Mouse (Mus musculus) layer of hippocampus, adult 9-10 months (tissue): ENCODE measurements around the gene Mmp12.
"Not testable (repeated sequence)": the region's sequence is repeated elsewhere in the genome, so short reads cannot be mapped to it uniquely, and the experiment has no call there.

Experiments used
- DNase-seq: peaks from one replicate; pipeline ENCODE4 v3.0.0; 2022; ENCODE audit warnings: low spot score

Gene Mmp12

DNA sequence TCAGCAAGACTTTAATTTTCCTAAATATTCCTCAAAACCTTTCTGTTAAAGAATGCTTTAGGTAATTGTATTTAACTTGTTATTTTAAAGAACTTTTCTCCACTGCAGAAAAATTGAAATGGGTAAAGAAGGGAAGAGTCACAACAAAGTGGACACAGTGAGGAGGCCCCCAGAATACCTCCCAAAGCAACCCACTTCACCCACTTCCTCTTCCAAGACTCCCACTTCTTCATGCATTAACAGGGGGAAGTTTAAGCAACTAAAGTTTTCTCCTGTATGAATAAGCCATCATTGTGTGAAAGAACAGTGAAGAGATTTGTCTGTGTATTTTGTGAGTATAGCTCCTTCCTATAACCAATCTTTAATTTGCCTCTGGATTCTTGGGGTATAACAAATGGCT, at the start of gene Mmp12:
TSS of gene Mmp12 (plus strand) at position 275 of the 400 bp plus-strand sequence.
- DNase-seq: no peak

DNA sequence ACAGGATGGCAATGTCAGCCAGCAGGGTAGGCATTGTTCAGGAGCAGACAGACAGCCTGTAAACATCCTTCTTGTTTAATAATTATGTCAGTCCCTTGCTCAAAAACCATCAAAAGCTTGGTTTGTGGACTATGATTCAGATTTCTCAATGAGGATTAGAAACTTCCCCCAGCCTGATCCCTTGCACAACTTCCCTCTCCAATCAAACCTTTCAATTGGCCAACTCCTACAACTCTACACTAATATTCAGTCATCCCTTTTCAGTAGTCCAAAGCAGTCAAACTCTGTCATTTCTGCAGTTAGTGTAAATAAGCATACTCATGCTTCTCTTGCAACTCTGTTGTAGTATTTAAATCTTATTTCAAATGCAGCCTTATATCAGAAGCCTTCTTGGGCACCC, 12.3 kb upstream of the Mmp12 start:
- no peak for DNase-seq

DNA sequence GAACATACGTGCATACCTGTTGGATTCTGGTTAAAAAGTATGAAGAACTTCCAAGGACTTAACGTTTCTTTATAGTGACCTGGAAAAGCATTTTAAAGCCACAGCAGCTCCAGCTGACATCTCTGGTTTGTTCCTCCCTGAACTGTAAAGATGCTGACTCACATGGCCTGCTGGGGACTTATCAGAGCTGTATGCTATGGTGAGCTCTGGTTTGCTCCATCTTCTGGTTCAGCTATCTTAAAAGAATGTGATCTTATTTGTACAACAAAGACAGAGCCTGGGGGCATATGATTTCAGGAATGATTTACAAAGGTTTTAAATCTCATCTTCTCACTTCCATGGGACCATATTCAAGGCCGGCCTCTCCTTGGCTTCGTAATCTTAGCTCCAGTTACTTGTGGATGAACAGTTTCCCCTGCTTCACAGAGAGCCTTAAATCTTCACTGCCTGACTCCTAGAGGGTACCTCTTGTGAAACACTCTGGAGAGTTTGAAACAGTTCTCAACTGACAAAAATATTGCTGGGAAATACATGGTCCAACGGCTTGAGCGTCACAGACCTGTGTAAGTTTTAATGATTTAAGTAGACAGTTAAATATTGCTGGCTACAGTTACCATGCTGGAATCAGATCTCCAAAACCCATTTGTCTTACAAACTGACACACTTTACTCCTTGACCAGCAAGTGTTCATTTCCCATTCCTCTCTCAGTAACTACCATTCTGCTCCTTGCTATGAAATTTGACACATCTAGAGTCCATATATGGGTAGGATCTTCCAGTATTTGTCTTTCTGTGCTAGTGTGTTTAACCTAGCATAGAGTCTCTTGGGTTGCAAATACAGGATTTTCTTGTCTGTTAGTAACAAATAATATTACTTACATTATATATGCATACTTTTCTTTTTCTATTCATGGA, 8.2 kb upstream of the Mmp12 start:
- no peak for DNase-seq

DNA sequence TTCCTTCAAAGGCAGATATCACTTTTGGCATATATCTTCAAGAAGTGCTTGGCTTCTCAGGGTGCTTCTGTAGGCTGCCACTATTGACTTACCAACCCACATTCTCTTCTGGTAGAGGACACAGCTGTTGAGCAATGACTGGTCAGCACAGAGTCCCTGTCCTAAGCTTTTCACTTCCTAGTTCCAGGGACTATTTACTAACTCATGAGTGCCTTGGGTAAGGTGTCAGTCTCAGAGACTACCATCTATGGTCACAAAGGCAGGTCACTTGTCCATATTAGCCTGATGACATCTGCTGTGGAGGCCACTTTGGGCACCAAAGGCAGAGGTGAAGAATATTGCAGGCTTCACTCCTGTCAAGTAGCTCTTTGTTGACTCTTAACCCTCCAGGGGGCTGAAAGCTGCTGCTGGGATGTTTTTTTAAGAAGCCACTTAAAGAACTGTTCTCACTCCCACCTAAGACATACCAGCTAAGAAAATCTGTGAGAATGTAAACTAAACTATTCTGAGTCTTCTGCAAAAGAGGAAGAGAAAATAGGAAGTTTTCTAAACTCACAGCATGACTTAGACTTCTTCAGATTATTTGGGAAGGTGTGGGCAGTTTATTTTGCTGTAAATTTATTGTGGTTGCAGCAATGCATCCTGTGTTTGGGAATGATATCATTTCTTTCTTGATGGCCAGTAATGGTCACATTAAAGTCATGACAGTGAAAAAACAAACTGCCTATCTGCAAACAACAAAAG, 7.3 kb upstream of the Mmp12 start:
- no peak for DNase-seq

DNA sequence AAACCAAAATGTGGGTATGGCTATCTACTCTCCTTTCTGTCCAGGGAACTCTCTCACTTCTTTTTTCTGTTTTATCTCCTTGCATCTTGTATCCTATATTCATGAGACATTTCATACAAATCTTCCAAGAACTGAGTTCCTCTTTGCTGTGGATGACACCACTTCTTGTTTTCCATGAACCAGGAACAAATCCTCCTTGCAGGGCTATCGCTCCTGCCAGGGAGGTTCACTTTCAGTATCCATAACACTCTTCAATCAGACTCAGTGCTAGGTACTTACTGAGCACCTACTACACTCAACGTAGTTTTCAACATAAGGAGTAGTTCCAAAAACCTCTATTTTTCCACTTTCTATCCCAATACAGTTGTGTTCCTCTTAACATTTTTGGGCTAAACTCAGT, 1.3 kb downstream of the Mmp12 start:
- DNase-seq: no peak

DNA sequence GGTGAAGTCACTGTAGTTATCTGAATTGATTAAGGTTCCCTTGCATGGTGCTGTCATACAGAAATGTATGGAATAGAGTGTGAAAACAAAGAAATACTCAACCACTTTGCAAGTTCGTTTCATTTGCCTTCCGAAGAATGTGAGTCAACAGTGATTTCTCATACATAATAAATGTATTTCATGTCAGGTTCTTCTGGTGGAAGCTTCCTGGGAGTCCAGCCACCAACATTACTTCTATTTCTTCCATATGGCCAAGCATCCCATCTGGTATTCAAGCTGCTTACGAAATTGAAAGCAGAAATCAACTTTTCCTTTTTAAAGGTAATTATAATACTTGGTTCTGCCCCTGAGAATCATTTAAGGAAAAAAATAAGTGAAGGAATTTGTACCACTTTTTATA, 10.4 kb downstream of the Mmp12 start:
- DNase-seq: no peak

DNA sequence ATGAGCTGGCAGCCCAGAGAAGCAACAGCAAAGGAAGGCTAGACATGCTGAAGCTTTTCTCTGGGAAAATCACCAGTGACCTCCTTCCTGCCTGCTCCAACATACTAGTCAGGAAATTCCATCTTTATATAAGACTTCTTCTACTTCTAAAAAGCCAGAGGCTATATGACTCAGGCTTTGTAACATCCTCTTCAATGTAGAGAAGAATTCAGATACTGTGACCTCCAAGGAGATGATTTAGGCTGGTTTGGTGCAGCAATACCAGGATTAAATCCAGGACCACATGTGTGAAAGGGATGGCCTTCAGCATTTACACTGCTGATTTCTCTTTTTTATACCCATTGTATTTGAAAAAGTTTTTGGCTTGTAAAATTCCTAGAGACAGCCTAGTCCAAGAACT, 43.8 kb downstream of the Mmp12 start, which contains the start of gene Mmp1b:
TSS of gene Mmp1b (minus strand) at position 101 of the 400 bp plus-strand sequence.
- no peak for DNase-seq

DNA sequence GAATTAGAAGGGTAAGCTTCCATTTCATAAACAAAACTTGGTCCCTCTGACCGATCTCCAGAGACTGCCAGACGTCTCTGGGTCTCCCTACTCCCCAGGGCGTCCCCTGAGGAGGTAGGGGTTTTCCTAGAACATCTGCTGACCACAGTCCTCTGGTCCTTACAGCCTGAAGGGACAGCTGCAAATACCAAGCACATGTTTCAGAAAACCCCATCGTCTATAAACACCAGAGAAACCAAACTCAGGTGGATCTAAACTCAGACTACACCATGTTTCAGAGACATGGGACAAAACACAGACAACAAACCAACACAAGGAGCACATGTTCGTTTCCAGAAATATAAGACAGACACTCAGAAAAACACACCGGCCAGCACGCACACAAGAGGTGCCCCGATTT, 52.4 kb downstream of the Mmp12 start:
- DNase-seq: not testable (repeated sequence)
